Mouse (Mus musculus): ENCODE results near the gene Gm20388.

- no peak for TF ChIP-seq CTCF (IDR thresholded peaks at IDR 0.05; ENCODE audit: extremely low read depth, insufficient read depth, low read length)
- no peak for TF ChIP-seq POLR2A (IDR thresholded peaks at IDR 0.05; ENCODE audit: extremely low read depth, insufficient read depth, low read length)
Measured at GRCm38 (mm10) chr8:121881921-121882320, 1971.3 kb downstream of the Gm20388 start.

All from cortical plate, adult 2 months (tissue).